Mouse (Mus musculus): ENCODE results near the gene Ifit2.
A peak's percentile ranks its signal among the peaks of the same experiment; 100 is the strongest.
"Not testable (repeated sequence)": the region's sequence is repeated elsewhere in the genome, so short reads cannot be mapped to it uniquely, and the experiment has no call there.

The Ifit2 gene

GRCm38 (mm10) chr19:34547976-34548375 is 2.5 kb upstream of the Ifit2 start:
- DNase-seq (ENCODE audit: low spot score in 2 of 2) = peak; percentile 43 to 61

- no peak for DNase-seq (ENCODE audit: low spot score in 2 of 2)
Measured at GRCm38 (mm10) chr19:34550205-34550533, 325 bp upstream of the Ifit2 start.

- no peak for DNase-seq (ENCODE audit: low spot score in 2 of 2)
Measured at GRCm38 (mm10) chr19:34551981-34552380, 1.5 kb downstream of the Ifit2 start.

GRCm38 (mm10) chr19:34553021-34553420 is 2.5 kb downstream of the Ifit2 start:
- no peak for DNase-seq (ENCODE audit: low spot score in 2 of 2)

GRCm38 (mm10) chr19:34553522-34553921 is 3.0 kb downstream of the Ifit2 start:
- no peak for DNase-seq (ENCODE audit: low spot score in 2 of 2)

GRCm38 (mm10) chr19:34554061-34554460 is 3.6 kb downstream of the Ifit2 start:
- DNase-seq (ENCODE audit: low spot score in 2 of 2) = no peak

- DNase-seq (ENCODE audit: low spot score in 2 of 2) = peak in 1 of 2 experiments; percentile 29
Measured at GRCm38 (mm10) chr19:34556621-34557020, 6.1 kb downstream of the Ifit2 start.

GRCm38 (mm10) chr19:34562556-34562955 is 12.1 kb downstream of the Ifit2 start:
- DNase-seq (ENCODE audit: low spot score in 2 of 2) = no peak

- no peak for DNase-seq (ENCODE audit: low spot score in 2 of 2)
Measured at GRCm38 (mm10) chr19:34566178-34566784, 15.8 kb downstream of the Ifit2 start.

GRCm38 (mm10) chr19:34568988-34569895 is 18.7 kb downstream of the Ifit2 start:
- no peak for DNase-seq (ENCODE audit: low spot score in 2 of 2)

GRCm38 (mm10) chr19:34569896-34570476 is 19.5 kb downstream of the Ifit2 start:
- no peak for DNase-seq (ENCODE audit: low spot score in 2 of 2)

GRCm38 (mm10) chr19:34571080-34571479 is 20.6 kb downstream of the Ifit2 start:
- no peak for DNase-seq (ENCODE audit: low spot score in 2 of 2)

GRCm38 (mm10) chr19:34573650-34574049 is 23.2 kb downstream of the Ifit2 start:
- no peak for DNase-seq (ENCODE audit: low spot score in 2 of 2)

GRCm38 (mm10) chr19:34577121-34577520 is 26.6 kb downstream of the Ifit2 start:
- DNase-seq (ENCODE audit: low spot score in 2 of 2) = no peak

- not testable (repeated sequence) for DNase-seq (ENCODE audit: low spot score in 2 of 2)
Measured at GRCm38 (mm10) chr19:34582696-34583095, 32.2 kb downstream of the Ifit2 start.

- not testable (repeated sequence) for DNase-seq (ENCODE audit: low spot score in 2 of 2)
Measured at GRCm38 (mm10) chr19:34583126-34583766, 32.8 kb downstream of the Ifit2 start, which contains the start of gene Ifit3. Gene Ifit3, plus strand, starts transcription at chr19:34583531.

GRCm38 (mm10) chr19:34585740-34586458 is 35.4 kb downstream of the Ifit2 start:
- DNase-seq (ENCODE audit: low spot score in 2 of 2) = not testable (repeated sequence)

GRCm38 (mm10) chr19:34587898-34588692 is 37.6 kb downstream of the Ifit2 start:
- DNase-seq (ENCODE audit: low spot score in 2 of 2) = not testable (repeated sequence)

GRCm38 (mm10) chr19:34588959-34589358 is 38.5 kb downstream of the Ifit2 start:
- no peak for DNase-seq (ENCODE audit: low spot score in 2 of 2)

GRCm38 (mm10) chr19:34593456-34593855 is 43.0 kb downstream of the Ifit2 start:
- no peak for DNase-seq (ENCODE audit: low spot score in 2 of 2)

- not testable (repeated sequence) for DNase-seq (ENCODE audit: low spot score in 2 of 2)
Measured at GRCm38 (mm10) chr19:34594523-34594922, 44.0 kb downstream of the Ifit2 start.

Data from urinary bladder, adult 18-20 months (tissue).